9 mouse cellular contexts compared by ENCODE assay signal in genomic region chr3:65494291-65494763, GRCm38 (mm10). TPM values are rescaled to one million over a fixed set of nuclear protein-coding genes. Genes with fewer than 3 reads are reported as not detected.
A peak's percentile ranks its signal among the peaks of the same experiment; 100 is the strongest.
DNase-seq lines count a peak whose midpoint lies in the region; ATAC-seq and TF ChIP-seq lines count a peak whose summit lies in the region.
"Had no signal": no experiment of that assay in that cellular context is flagged by ENCODE, and none has a peak within 500 bp of the region (broad histone marks: within the 10 kb centered on the region; RNA-seq: fewer than 3 reads in every experiment).

No protein-coding gene starts in this region.

- peak; percentile 8 to 66 for DNase-seq in left cerebral cortex, postnatal 10 days (ENCODE audit: extremely low spot score in 1 of 2, low spot score in 2 of 2)
- no peak for DNase-seq in left cerebral cortex, postnatal 36 days (ENCODE audit: low spot score in 2 of 2)
- DNase-seq in hindbrain, embryonic 14.5 days (ENCODE audit: low spot score): peak; percentile 56
- peak; percentile 39 for DNase-seq in liver, adult 2 months (ENCODE audit: extremely low read depth, low read depth, low spot score)
- no peak for DNase-seq in gastrocnemius, postnatal 25 days

- no peaks in the 10 kb centered on the region for H3K79me2 ChIP-seq in liver, adult 2 months (ENCODE audit: control insufficient read depth, insufficient read depth, low read length)

- intact Hi-C loops in left cerebral cortex, postnatal 10 days (cut with DNase I): no loop called here
- intact Hi-C loops in left cerebral cortex, postnatal 36 days (cut with DNase I): no loop called here

- no peak for TF ChIP-seq CTCF in liver, adult 2 months (IDR thresholded peaks at IDR 0.05; ENCODE audit: low read depth, low read length)

- H3K4me1 ChIP-seq in embryonic facial prominence, embryonic 15.5 days: peaks cover 5% of the 10 kb centered on the region; the same call in 1 of the 2 replicates
- no peaks in the 10 kb centered on the region for H3K4me1 ChIP-seq in hindbrain, embryonic 14.5 days (replicated peaks; ENCODE audit: control insufficient read depth, insufficient read depth, low read length)
- peaks cover 3% of the 10 kb centered on the region; the same call in 1 of the 2 replicates for H3K4me1 ChIP-seq in liver, adult 2 months (ENCODE audit: control insufficient read depth, insufficient read depth, low read length)
- peaks cover 6% of the 10 kb centered on the region; the same call in 1 of the 2 replicates for H3K4me1 ChIP-seq in neural tube, embryonic 15.5 days

- ATAC-seq in embryonic facial prominence, embryonic 15.5 days (ENCODE audit: insufficient number of reproducible peaks, low FRiP score, low TSS enrichment, low read depth): no peak; the same call in none of the 2 replicates
- ATAC-seq in hindbrain, embryonic 14.5 days (ENCODE audit: low FRiP score): peak; percentile 24; the same call in 1 of the 2 replicates
- no peak for ATAC-seq in neural tube, embryonic 15.5 days (ENCODE audit: low FRiP score)
- no peak for ATAC-seq in granulocyte monocyte progenitor cell, adult 5-6 weeks (replicated peaks; ENCODE audit: poor library complexity, severe bottlenecking)

- no peak for TF ChIP-seq POLR2A in liver, adult 2 months (IDR thresholded peaks at IDR 0.05; ENCODE audit: extremely low read depth, insufficient read depth, low read length)

- H3K27ac ChIP-seq in embryonic facial prominence, embryonic 15.5 days (replicated peaks): peak overlapping the region; percentile 39
- peak overlapping the region; percentile 63 for H3K27ac ChIP-seq in hindbrain, embryonic 14.5 days
- H3K27ac ChIP-seq in liver, adult 2 months (replicated peaks; ENCODE audit: insufficient read depth, low read depth, low read length): no peak overlapping the region
- peak overlapping the region; percentile 63 for H3K27ac ChIP-seq in neural tube, embryonic 15.5 days (replicated peaks)
- H3K27ac ChIP-seq: neural tube, embryonic 12.5 days had no signal

- no peak overlapping the region for H3K9ac ChIP-seq in embryonic facial prominence, embryonic 15.5 days
- H3K9ac ChIP-seq in hindbrain, embryonic 14.5 days: no peak overlapping the region
- H3K9ac ChIP-seq in liver, adult 2 months (ENCODE audit: low read depth, low read length): no peak overlapping the region
- H3K9ac ChIP-seq in neural tube, embryonic 15.5 days (replicated peaks): no peak overlapping the region
- H3K9ac ChIP-seq: neural tube, embryonic 12.5 days had no signal

- WGBS in embryonic facial prominence, embryonic 15.5 days: 28% methylated on average over 9 of the region's 9 CpGs
- 47% methylated on average over 9 of the region's 9 CpGs for WGBS in hindbrain, embryonic 14.5 days
- WGBS in liver, adult 2 months: 10% methylated on average over 9 of the region's 9 CpGs
- WGBS in neural tube, embryonic 15.5 days: 58% methylated on average over 9 of the region's 9 CpGs

- H3K4me3 ChIP-seq in embryonic facial prominence, embryonic 15.5 days (replicated peaks): peak overlapping the region; percentile 13; the same call in 1 of the 2 replicates
- H3K4me3 ChIP-seq in hindbrain, embryonic 14.5 days (replicated peaks; ENCODE audit: low read length): no peak overlapping the region
- no peak overlapping the region for H3K4me3 ChIP-seq in liver, adult 2 months (ENCODE audit: insufficient read depth, low read depth, low read length)
- H3K4me3 ChIP-seq in neural tube, embryonic 15.5 days (replicated peaks): no peak overlapping the region
- H3K4me3 ChIP-seq: neural tube, embryonic 12.5 days had no signal

- H3K27me3 ChIP-seq in embryonic facial prominence, embryonic 15.5 days: no peaks in the 10 kb centered on the region
- H3K27me3 ChIP-seq in hindbrain, embryonic 14.5 days (ENCODE audit: control insufficient read depth, insufficient read depth, low read length): no peaks in the 10 kb centered on the region
- H3K27me3 ChIP-seq in liver, adult 2 months (ENCODE audit: control insufficient read depth, insufficient read depth, low read length): no peaks in the 10 kb centered on the region
- no peaks in the 10 kb centered on the region for H3K27me3 ChIP-seq in neural tube, embryonic 15.5 days (replicated peaks)
- H3K27me3 ChIP-seq: neural tube, embryonic 12.5 days had no signal

- H3K36me3 ChIP-seq in embryonic facial prominence, embryonic 15.5 days: no peaks in the 10 kb centered on the region
- H3K36me3 ChIP-seq in hindbrain, embryonic 14.5 days (replicated peaks; ENCODE audit: control insufficient read depth, insufficient read depth): no peaks in the 10 kb centered on the region
- H3K36me3 ChIP-seq in liver, adult 2 months (ENCODE audit: control insufficient read depth, insufficient read depth, low read length): no peaks in the 10 kb centered on the region
- H3K36me3 ChIP-seq in neural tube, embryonic 15.5 days: no peaks in the 10 kb centered on the region
- H3K36me3 ChIP-seq: neural tube, embryonic 12.5 days had no signal

- peak overlapping the region; percentile 24 for H3K4me2 ChIP-seq in embryonic facial prominence, embryonic 15.5 days (replicated peaks)
- H3K4me2 ChIP-seq in hindbrain, embryonic 14.5 days (replicated peaks): peak overlapping the region; percentile 21; the same call in 1 of the 2 replicates
- H3K4me2 ChIP-seq in neural tube, embryonic 15.5 days: peak overlapping the region; percentile 28
- H3K4me2 ChIP-seq: neural tube, embryonic 12.5 days had no signal

- no peaks in the 10 kb centered on the region for H3K9me3 ChIP-seq in embryonic facial prominence, embryonic 15.5 days (replicated peaks)
- H3K9me3 ChIP-seq in hindbrain, embryonic 14.5 days (ENCODE audit: control insufficient read depth, low read length): no peaks in the 10 kb centered on the region
- no peaks in the 10 kb centered on the region for H3K9me3 ChIP-seq in neural tube, embryonic 15.5 days (replicated peaks)
- H3K9me3 ChIP-seq: neural tube, embryonic 12.5 days had no signal

RNA-seq across cellular contexts. Expression of gene Tiparp, which starts 33.9 kb away (rescaled TPM):
- 10 to 100 TPM; 15.0 to 15.4 TPM for total RNA-seq in left cerebral cortex, postnatal 10 days (2021)
- total RNA-seq in left cerebral cortex, postnatal 36 days (2021): 10 to 100 TPM in 1 of 2 experiments, 1 to 10 TPM in 1; 9.8 to 11.9 TPM
- 38.8 and 43.7 TPM in 2 replicates for polyA plus RNA-seq in embryonic facial prominence, embryonic 15.5 days (2015; fragmentation: Nextera tagmentation; extraction: Ambion mirVana)
- 30.8 and 32.2 TPM in 2 replicates for polyA plus RNA-seq in hindbrain, embryonic 14.5 days (2014; fragmentation: Nextera tagmentation; extraction: Ambion mirVana)
- 6.0 and 6.5 TPM in 2 replicates for total RNA-seq in liver, adult 2 months (2014; rRNA removed)
- polyA plus RNA-seq in liver, adult 2 months (2012; rRNA removed): 0.91 and 1.1 TPM in 2 replicates
- polyA plus RNA-seq in neural tube, embryonic 15.5 days (2015; fragmentation: Nextera tagmentation; extraction: Ambion mirVana): 24.6 and 28.7 TPM in 2 replicates
- total RNA-seq in granulocyte monocyte progenitor cell, adult 5-6 weeks (2014; fragmentation: Nextera tagmentation): 10.0 and 16.2 TPM in 2 replicates
- total RNA-seq in granulocyte monocyte progenitor cell, adult 5-6 weeks (2017): 30.0 and 32.4 TPM in 2 replicates
- 1 to 10 TPM; 8.4 to 9.7 TPM for total RNA-seq in gastrocnemius, postnatal 25 days (2021)

Comparison
In these comparisons a context has a peak if more than half of its experiments do, and no peak if none do; other contexts are left out.
1. DNase-seq: peak in left cerebral cortex, postnatal 10 days (2 of 2), hindbrain, embryonic 14.5 days (single experiment) and liver, adult 2 months (single experiment); none in left cerebral cortex, postnatal 36 days (0 of 2) and gastrocnemius, postnatal 25 days (single experiment).
2. Peak in every context shown above with its lines, with median percentiles within 50 percentile points of each other: H3K4me2 ChIP-seq.